Mouse (Mus musculus): ENCODE measurements around the gene Dusp15. TPM values are rescaled to one million over a fixed set of nuclear protein-coding genes. Genes with fewer than 3 reads are reported as not detected.

Dusp15 gene
- total RNA-seq (2022), result under 1 TPM in 3 of 4 experiments, not detected in 1; 0.16 to 0.62 (median 0.39) TPM

GRCm38 (mm10) chr2:152951065-152951849 is at the start of gene Dusp15:
Dusp15 (minus strand) TSS chr2:152951698.
- DNase-seq (ENCODE audit: low spot score in 2 of 2), result no peak

GRCm38 (mm10) chr2:152997046-152997445 is 45.5 kb upstream of the Dusp15 start:
- DNase-seq (ENCODE audit: low spot score in 2 of 2), result no peak

- DNase-seq (ENCODE audit: low spot score in 2 of 2), result no peak
Observed at GRCm38 (mm10) chr2:152991529-152991928, 40.0 kb upstream of the Dusp15 start.

GRCm38 (mm10) chr2:152985582-152985981 is 34.1 kb upstream of the Dusp15 start:
- DNase-seq (ENCODE audit: low spot score in 2 of 2), result no peak

DNA sequence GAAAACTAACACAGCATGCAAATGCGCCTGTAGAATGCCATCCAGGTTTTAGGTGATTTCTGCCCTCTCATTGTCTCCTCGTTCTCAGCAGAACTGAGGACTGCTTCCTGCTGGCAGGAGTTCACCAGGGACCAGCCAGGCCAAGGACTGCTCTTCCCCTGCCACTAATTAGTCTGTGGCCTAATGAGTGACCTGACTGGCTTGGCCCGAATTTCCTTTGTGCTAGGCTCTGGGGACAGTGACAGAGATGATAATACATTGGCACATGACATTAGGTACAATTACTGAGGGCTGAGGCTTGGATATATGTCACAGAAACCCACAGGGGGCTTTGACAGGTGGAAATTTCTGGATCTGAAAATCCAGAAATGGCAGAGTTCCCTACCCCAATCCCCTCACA is 25.5 kb upstream of the Dusp15 start:
- DNase-seq (ENCODE audit: low spot score in 2 of 2), result no peak

DNA sequence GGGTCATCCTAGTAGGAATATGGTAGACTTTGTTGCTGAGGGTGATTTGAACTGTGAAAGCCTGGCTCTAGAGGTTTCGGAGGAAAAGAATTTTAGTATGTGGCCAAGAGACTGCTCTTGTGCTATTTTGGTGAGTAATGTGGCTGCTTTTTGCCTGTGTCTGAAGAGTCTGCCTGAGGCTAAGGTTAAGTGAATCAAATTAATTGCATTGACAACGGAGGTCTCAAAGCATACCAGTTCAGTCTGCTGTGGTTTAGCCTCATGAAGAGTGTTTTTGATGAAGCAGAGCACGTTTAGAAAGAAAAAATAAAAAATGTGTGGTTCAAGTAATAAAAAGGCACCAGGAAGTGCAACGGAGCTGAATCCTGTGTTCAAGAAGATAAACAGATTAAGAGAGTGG is 14.1 kb upstream of the Dusp15 start:
- DNase-seq (ENCODE audit: low spot score in 2 of 2), result no peak

DNA sequence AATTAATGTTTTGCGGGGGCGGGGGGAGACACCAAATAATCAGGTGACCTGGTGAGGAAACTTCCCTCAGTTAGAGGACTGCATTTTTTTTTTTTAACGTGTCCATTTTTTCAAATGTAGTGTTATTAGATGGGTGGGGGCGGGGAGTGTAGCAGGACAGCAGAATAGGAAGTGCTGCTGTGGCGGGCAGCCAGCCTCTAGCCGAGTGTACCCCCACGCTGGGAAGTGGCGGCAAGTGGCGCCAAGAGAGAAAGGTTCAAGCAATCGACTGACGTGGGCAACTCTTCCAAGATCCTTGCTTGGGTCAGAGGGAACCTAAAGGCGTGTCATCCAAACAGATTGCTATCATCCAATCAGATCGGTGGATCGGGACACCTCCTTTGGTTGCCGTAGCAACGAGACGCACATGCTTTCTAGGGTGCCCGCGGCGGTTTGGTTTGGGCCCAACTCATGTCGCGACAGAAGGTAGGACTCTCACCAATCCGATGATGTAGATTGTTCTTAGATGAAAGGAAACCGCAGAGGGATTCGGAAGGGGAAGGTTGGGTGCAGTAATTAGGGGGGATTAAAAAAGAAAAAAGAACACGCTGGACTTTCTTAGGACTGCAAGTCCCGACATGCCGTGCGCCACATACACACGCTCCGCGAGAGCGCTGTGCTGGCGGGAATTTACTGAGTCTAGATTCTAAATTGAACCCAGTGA is 10.7 kb upstream of the Dusp15 start, which contains the start of gene Ttll9:
TSS of gene Ttll9 (plus strand) at position 395 of the 703 bp plus-strand sequence.
- DNase-seq (ENCODE audit: low spot score in 2 of 2), result peak; percentile 51 to 58

DNA sequence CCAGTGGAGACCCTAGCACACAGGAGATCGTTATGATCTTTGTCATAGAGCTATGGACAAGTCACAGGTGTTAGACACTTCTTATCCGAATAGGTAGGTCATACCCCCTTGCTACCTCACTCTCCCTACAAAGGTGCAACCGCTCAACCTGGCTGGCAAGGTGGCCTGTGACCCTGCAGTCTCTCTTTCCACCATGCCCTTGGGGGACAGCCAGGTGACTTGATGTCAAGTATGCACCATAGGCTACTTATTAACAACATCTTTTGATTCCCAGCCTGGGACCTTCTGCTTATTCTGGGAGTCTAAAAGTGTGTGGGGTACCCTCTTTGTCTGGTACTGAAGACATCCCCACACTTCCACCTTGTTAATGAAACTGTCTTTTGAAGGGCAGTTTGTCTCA is 6.6 kb upstream of the Dusp15 start:
- DNase-seq (ENCODE audit: low spot score in 2 of 2), result no peak

DNA sequence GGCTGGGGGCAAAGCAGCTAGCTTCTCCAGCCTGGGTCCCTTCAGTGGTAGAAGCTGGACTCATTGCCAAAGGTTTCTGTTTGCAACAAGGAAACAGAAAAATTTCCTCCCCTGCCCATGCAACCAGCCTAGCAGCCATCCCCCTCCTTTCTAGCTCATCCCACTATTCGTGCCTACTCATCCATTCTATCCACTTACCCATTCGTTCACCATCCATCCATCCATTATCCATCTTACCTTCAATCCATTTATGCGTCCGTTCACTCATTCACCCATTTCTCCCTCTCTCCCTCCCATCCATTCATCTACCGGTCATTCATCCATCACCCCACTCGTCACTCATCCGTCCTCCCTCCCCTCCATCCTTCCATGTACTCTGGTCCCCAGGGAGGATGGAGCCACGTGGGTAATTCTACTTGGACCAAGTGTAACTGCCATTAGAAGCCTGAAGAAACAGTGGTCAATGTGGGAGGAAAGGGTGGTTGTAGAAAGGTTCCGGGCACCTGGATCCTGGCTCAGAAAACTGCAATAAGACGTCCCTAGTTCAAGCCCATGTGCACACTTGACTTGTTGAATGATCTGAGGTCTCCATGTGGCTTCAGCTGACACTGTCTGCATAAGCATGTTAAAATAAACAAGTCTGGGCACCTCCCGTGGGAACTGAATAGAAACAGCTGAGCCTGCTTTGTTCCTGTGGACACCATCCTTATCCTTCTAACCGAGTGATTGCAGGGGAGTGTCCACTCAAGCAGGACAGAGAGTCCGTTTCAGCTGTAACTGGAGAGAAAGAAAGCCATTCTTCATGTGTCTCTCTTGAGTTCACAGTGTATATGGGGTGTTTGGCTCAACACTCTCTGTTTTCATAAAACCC is 587 bp upstream of the Dusp15 start:
- DNase-seq (ENCODE audit: low spot score in 2 of 2), result no peak

GRCm38 (mm10) chr2:152950358-152951064 is 987 bp downstream of the Dusp15 start:
- DNase-seq (ENCODE audit: low spot score in 2 of 2), result no peak

DNA sequence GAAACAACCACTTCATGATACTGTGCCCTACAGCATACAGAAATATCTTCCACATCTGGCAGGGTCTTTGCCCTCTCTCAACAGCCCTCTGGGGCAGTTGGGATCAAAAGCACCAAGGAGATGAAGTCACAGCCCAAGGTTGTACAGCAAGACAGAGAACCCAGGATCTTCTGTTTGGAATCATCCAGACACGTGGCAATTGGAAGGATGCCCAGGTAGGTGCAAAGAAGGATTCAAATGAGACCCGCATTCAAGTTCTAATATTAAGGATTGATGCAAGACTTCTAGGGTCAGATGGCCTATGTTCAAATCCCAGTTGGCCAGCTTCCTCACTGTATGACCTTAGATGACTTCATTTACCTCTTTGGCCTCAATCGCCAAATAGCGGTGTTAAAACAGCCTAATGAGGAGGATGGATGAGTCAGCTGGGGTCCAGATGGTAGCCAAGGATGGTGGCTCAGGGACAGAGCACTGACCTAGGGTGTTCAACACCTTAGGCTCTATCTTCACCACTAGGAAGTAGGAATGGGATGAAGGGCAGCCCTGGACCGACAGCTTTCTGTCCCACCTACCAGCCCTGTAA is 3.0 kb downstream of the Dusp15 start:
- no peak for DNase-seq (ENCODE audit: low spot score in 2 of 2)

DNA sequence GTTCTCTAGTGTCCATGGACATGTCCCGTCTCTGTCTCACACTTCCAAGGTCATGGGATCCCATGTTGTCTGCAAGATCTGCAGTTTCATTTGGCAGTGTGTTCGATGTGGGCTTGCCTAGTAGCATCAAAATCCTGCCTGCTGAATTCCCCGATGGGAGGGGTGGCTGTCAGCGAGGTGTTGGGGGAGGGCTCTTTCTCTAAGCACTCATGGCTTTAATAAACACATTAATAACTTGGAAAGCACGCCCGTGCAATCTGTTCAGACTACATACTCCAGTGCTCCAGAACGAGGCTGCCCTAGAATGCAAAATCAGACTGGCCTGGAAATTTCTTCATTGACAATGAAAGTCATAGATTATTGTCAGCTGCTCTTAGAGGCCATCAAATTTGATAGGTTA is 4.4 kb downstream of the Dusp15 start:
- DNase-seq (ENCODE audit: low spot score in 2 of 2), result no peak

GRCm38 (mm10) chr2:152944013-152944412 is 7.5 kb downstream of the Dusp15 start:
- no peak for DNase-seq (ENCODE audit: low spot score in 2 of 2)

DNA sequence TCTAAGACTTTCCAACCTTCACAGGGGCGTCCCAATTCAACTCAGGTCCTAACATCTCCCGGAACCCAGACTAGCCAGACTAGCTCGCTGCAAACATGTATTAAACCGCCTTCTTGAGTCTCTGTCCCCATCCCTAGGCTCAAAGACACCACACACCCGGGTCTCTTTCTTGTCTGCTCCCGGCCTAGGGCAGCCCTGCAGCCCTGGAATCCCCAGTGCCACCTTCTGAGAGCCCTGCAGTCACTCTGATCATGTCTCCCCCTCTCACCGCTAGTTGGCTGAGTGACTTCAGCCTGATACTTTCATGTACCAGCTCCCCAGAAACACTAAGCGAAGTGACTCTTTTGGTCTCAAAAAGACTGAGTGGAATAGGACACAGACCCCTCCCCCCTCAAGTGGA is 7.9 kb downstream of the Dusp15 start:
- DNase-seq (ENCODE audit: low spot score in 2 of 2), result no peak

- DNase-seq (ENCODE audit: low spot score in 2 of 2), result no peak
Observed at GRCm38 (mm10) chr2:152942898-152943515, 8.5 kb downstream of the Dusp15 start.

DNA sequence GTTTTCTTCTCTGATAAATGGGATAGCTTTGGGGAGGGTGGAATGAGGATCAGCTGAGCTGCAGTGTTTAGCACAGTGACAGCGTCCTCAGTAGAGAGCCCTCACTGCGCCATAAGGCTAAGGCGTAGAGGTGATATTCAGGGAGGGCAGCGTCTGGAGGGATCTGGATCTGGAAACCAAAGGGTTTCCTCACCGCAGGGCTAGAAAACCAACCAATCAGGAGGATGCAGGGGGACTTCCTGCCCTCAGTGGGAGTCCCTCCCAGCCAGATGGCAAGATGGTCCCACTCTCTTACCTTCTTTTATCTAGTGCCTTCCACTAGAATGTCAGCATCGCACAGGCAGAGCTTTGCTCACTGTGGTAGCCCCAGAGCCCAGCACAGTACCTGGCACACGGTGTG is 9.7 kb downstream of the Dusp15 start:
- DNase-seq (ENCODE audit: low spot score in 2 of 2), result no peak

GRCm38 (mm10) chr2:152941106-152941505 is 10.4 kb downstream of the Dusp15 start:
- no peak for DNase-seq (ENCODE audit: low spot score in 2 of 2)

GRCm38 (mm10) chr2:152939846-152940245 is 11.7 kb downstream of the Dusp15 start:
- no peak for DNase-seq (ENCODE audit: low spot score in 2 of 2)

DNA sequence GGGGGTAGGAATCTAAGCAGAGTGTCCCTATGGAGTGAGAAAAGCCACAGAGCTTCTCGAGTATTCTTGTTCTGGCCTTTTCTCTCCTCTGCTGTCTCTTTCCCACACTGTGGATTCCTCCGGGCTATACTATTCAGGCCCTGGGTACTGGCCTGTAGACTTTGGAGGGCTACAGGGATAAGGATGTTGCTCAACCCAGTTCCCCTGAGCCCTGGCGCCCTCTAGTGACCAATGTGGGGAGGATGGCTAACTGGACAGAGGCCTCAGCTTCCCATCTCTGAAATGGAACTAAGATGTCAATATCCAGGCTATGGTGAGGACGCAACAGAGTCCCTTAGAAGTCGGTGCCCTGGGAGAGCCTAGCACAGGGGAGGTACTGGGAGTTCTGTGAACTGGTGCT is 17.9 kb downstream of the Dusp15 start:
- peak in 1 of 2 experiments; percentile 63 for DNase-seq (ENCODE audit: low spot score in 2 of 2)

GRCm38 (mm10) chr2:152933048-152933447 is 18.4 kb downstream of the Dusp15 start, which contains the start of gene Foxs1:
Foxs1 (minus strand) TSS chr2:152933208.
- DNase-seq (ENCODE audit: low spot score in 2 of 2), result no peak

Data from gastrocnemius, adult 8-10 months (tissue).